Mouse (Mus musculus) left cerebral cortex, postnatal 25 days (tissue): ENCODE results near the gene Sspo. TPM values are rescaled to one million over a fixed set of nuclear protein-coding genes. Genes with fewer than 3 reads are reported as not detected.

Source experiments
- DNase-seq, 2 experiments: peaks; one replicate each; pipeline ENCODE4 v3.0.0; 2022; ENCODE audit warnings: low spot score in 2 of 2, mixed read lengths in 1 of 2
- intact Hi-C: fragments of 180-260 bp; cut with DNase I; formaldehyde crosslinking; loops from one replicate; pipeline ENCODE4 v1.15.1; 2025
- total RNA-seq, 2 experiments: library from RNA; stranded (reverse); gene quantifications; 2 replicates each; pipeline ENCODE4 v1.2.3; 2021

Sspo gene
- total RNA-seq, result 1 to 10 TPM in 1 of 2 experiments, under 1 TPM in 1; 0.80 to 1.2 TPM

GRCm38 (mm10) chr6:48447929-48448328 is at the start of gene Sspo:
Gene Sspo (plus strand): TSS chr6:48448229.
- no peak for DNase-seq
- intact Hi-C loops, result no loop called here

- intact Hi-C loops, result loop anchor here (5.0 kb wide), 2 partner anchors 107 to 313 kb away; partner anchors contain the start of gene Zfp746
- no peak for DNase-seq
Observed at GRCm38 (mm10) chr6:48399906-48400305, 48.1 kb upstream of the Sspo start.

GRCm38 (mm10) chr6:48404071-48404470 is 44.0 kb upstream of the Sspo start:
- no peak for DNase-seq
- intact Hi-C loops, result no loop called here

- no peak for DNase-seq
- intact Hi-C loops, result no loop called here
Observed at GRCm38 (mm10) chr6:48409726-48410343, 38.2 kb upstream of the Sspo start.

- intact Hi-C loops, result no loop called here
- DNase-seq, result no peak
Observed at GRCm38 (mm10) chr6:48410551-48410950, 37.5 kb upstream of the Sspo start.

GRCm38 (mm10) chr6:48411193-48412092 is 36.6 kb upstream of the Sspo start:
- intact Hi-C loops, result no loop called here
- no peak for DNase-seq

- DNase-seq, result no peak
- intact Hi-C loops, result no loop called here
Observed at GRCm38 (mm10) chr6:48412147-48412546, 35.9 kb upstream of the Sspo start.

- intact Hi-C loops, result no loop called here
Observed at GRCm38 (mm10) chr6:48412662-48413061, 35.4 kb upstream of the Sspo start.

GRCm38 (mm10) chr6:48413081-48413480 is 34.9 kb upstream of the Sspo start:
- no peak for DNase-seq
- intact Hi-C loops, result no loop called here

More at GRCm38 (mm10) chr6:48412662-48413061, 35.4 kb upstream of the Sspo start:
- no peak for DNase-seq

GRCm38 (mm10) chr6:48414886-48415285 is 33.1 kb upstream of the Sspo start:
- DNase-seq, result no peak
- intact Hi-C loops, result no loop called here

- intact Hi-C loops, result no loop called here
Observed at GRCm38 (mm10) chr6:48415636-48416035, 32.4 kb upstream of the Sspo start.

GRCm38 (mm10) chr6:48416486-48416885 is 31.5 kb upstream of the Sspo start:
- intact Hi-C loops, result no loop called here
- DNase-seq, result no peak

More at GRCm38 (mm10) chr6:48415636-48416035, 32.4 kb upstream of the Sspo start:
- DNase-seq, result no peak

- intact Hi-C loops, result no loop called here
Observed at GRCm38 (mm10) chr6:48420647-48421046, 27.4 kb upstream of the Sspo start.

GRCm38 (mm10) chr6:48423336-48423735 is 24.7 kb upstream of the Sspo start:
- no peak for DNase-seq
- intact Hi-C loops, result no loop called here

More at GRCm38 (mm10) chr6:48420647-48421046, 27.4 kb upstream of the Sspo start:
- DNase-seq, result no peak

- intact Hi-C loops, result no loop called here
- no peak for DNase-seq
Observed at GRCm38 (mm10) chr6:48424074-48424473, 24.0 kb upstream of the Sspo start.

GRCm38 (mm10) chr6:48426956-48427355 is 21.1 kb upstream of the Sspo start:
- no peak for DNase-seq
- intact Hi-C loops, result no loop called here

GRCm38 (mm10) chr6:48428769-48429557 is 19.1 kb upstream of the Sspo start:
- intact Hi-C loops, result no loop called here
- DNase-seq, result no peak

GRCm38 (mm10) chr6:48430748-48431147 is 17.3 kb upstream of the Sspo start:
- intact Hi-C loops, result no loop called here
- DNase-seq, result no peak

- peak; percentile 14 to 15 for DNase-seq
- intact Hi-C loops, result no loop called here
Observed at GRCm38 (mm10) chr6:48432893-48433816, 14.9 kb upstream of the Sspo start.
